Mouse (Mus musculus): Measurements from ENCODE around the gene Lrrc4c. TPM values are rescaled to one million over a fixed set of nuclear protein-coding genes. Genes with fewer than 3 reads are reported as not detected.

Gene Lrrc4c
- total RNA-seq, 1 experiment = 0.09 TPM

DNA sequence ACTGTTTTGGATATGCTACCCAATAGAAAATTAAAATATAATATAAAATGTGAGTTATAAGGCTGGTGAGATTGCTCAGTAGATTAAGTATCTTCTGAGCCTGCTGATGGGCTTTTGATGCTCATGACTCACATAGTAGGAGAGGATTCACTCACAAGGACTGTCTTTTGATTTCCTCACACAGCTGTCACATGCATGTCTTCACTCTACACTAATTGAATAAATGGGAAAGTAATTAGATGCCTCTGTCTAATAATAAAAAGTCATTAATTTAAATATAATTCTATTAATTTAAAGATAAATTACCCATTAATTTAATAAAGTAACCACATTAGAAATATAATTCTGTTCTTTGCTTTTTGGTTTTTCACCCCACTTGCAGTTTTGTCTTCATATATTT, 718.4 kb downstream of the Lrrc4c start:
- H3K4me3 ChIP-seq (ENCODE audit: insufficient read depth in 1 of 2, low read depth in 1 of 2, low read length in 2 of 2, poor library complexity in 1 of 2, severe bottlenecking in 1 of 2) = no peak overlapping the region
- H3K36me3 ChIP-seq (ENCODE audit: control insufficient read depth, insufficient read depth, low read length, poor library complexity, severe bottlenecking) = no peaks in the 10 kb centered on the region
- no peaks in the 10 kb centered on the region for H3K9me3 ChIP-seq (ENCODE audit: control insufficient read depth, insufficient read depth, low read depth, low read length)
- H3K4me1 ChIP-seq (ENCODE audit: control insufficient read depth in 2 of 2, insufficient read depth in 2 of 2, low read length in 2 of 2, poor library complexity in 1 of 2) = no peaks in the 10 kb centered on the region
- TF ChIP-seq CHD2 (IDR thresholded peaks at IDR 0.05; ENCODE audit: low read depth, low read length) (no peak), ZC3H11A (IDR thresholded peaks at IDR 0.05; ENCODE audit: borderline replicate concordance, low read depth, low read length) (no peak), ZNF384 (IDR thresholded peaks at IDR 0.05; ENCODE audit: low read depth, low read length) (no peak), MAFK (IDR thresholded peaks at IDR 0.05; ENCODE audit: insufficient read depth, low read depth, low read length) (no peak), HCFC1 (IDR thresholded peaks at IDR 0.05; ENCODE audit: borderline replicate concordance, insufficient read depth, low read length) (no peak)
- in situ Hi-C loops (cut with MboI; ENCODE audit: low sequenced_read_pairs in 2 of 2, unreplicated experiment in 2 of 2) = no loop called here
- DNase-seq (ENCODE audit: low read depth, low spot score) = no peak
- H3K9ac ChIP-seq (ENCODE audit: insufficient read depth, low read depth, low read length, poor library complexity, severe bottlenecking) = no peak overlapping the region
- no peak overlapping the region for H3K27ac ChIP-seq (ENCODE audit: insufficient read depth, low read depth, low read length, poor library complexity, severe bottlenecking)

DNA sequence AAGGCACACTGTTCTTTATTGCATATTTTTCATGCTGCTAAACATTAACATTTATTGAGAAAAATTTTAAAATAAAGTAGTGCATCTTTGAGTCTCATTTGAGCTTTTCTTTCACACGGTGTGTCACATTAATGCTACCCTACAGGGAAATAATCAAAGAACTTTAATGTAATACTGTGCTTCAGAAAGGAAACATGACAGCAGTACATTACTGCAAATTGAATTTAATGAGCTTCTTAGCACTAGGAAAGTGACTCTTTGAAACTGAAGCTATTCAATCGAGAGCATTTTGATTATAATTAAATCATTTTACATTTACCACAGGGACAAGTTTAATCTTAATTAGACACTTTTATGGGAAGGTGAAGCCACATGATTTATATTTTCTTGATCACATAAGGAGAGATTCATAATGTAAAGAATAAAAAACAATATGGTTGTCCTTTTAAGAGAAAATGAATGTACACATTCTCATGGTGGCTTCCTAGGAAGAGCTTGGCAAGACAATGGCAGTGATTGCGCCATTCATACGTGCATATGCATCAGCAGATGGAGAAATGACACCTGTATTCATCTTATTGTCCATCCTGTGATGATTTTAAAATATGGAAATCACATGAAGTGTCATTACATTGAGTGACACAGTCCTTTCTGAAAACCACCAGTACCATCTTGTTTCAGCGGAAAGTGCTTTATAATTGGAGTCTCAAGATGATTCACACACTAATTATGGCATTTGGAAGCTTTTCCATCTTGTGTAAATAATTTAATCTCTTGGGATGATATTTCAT, 719.2 kb downstream of the Lrrc4c start:
- Histone ChIP-seq H3K36me3 (ENCODE audit: control insufficient read depth, insufficient read depth, low read length, poor library complexity, severe bottlenecking) (no peaks in the 10 kb centered on the region), H3K4me1 (ENCODE audit: control insufficient read depth in 2 of 2, insufficient read depth in 2 of 2, low read length in 2 of 2, poor library complexity in 1 of 2) (no peaks in the 10 kb centered on the region), H3K4me3 (ENCODE audit: insufficient read depth in 1 of 2, low read depth in 1 of 2, low read length in 2 of 2, poor library complexity in 1 of 2, severe bottlenecking in 1 of 2) (no peak overlapping the region), H3K9me3 (ENCODE audit: control insufficient read depth, insufficient read depth, low read depth, low read length) (no peaks in the 10 kb centered on the region), H3K9ac (ENCODE audit: insufficient read depth, low read depth, low read length, poor library complexity, severe bottlenecking) (no peak overlapping the region), H3K27ac (ENCODE audit: insufficient read depth, low read depth, low read length, poor library complexity, severe bottlenecking) (no peak overlapping the region)
- TF ChIP-seq ZNF384 (IDR thresholded peaks at IDR 0.05; ENCODE audit: low read depth, low read length) = no peak
- no peak for TF ChIP-seq MAFK (IDR thresholded peaks at IDR 0.05; ENCODE audit: insufficient read depth, low read depth, low read length)
- TF ChIP-seq HCFC1 (IDR thresholded peaks at IDR 0.05; ENCODE audit: borderline replicate concordance, insufficient read depth, low read length) = no peak
- TF ChIP-seq CHD2 (IDR thresholded peaks at IDR 0.05; ENCODE audit: low read depth, low read length) = no peak
- TF ChIP-seq ZC3H11A (IDR thresholded peaks at IDR 0.05; ENCODE audit: borderline replicate concordance, low read depth, low read length) = no peak
- in situ Hi-C loops (cut with MboI; ENCODE audit: low sequenced_read_pairs in 2 of 2, unreplicated experiment in 2 of 2) = no loop called here
- no peak for DNase-seq (ENCODE audit: low read depth, low spot score)

DNA sequence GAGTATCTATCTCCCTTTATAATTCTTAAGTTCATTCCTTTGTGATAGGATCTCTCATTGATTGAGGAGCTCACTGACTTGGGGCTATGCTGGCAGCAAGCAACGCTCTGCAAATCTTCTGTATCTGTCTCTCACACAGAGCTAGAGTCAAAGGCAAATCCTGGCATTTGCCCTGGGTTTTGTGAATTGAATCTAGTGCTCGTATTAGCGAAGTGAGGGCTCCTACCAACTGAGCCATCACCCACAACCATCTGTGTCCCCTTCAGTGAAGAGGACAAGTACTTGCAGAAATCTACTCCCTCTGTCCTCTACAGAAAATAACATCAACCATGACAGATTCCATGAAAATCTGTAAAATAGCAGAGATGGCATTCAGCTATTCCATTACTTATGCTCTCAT, 726.0 kb downstream of the Lrrc4c start:
- Histone ChIP-seq H3K9ac (ENCODE audit: insufficient read depth, low read depth, low read length, poor library complexity, severe bottlenecking) (no peak overlapping the region), H3K9me3 (ENCODE audit: control insufficient read depth, insufficient read depth, low read depth, low read length) (no peaks in the 10 kb centered on the region), H3K36me3 (ENCODE audit: control insufficient read depth, insufficient read depth, low read length, poor library complexity, severe bottlenecking) (no peaks in the 10 kb centered on the region), H3K4me3 (ENCODE audit: insufficient read depth in 1 of 2, low read depth in 1 of 2, low read length in 2 of 2, poor library complexity in 1 of 2, severe bottlenecking in 1 of 2) (no peak overlapping the region), H3K27ac (ENCODE audit: insufficient read depth, low read depth, low read length, poor library complexity, severe bottlenecking) (no peak overlapping the region), H3K4me1 (ENCODE audit: control insufficient read depth in 2 of 2, insufficient read depth in 2 of 2, low read length in 2 of 2, poor library complexity in 1 of 2) (no peaks in the 10 kb centered on the region)
- TF ChIP-seq HCFC1 (IDR thresholded peaks at IDR 0.05; ENCODE audit: borderline replicate concordance, insufficient read depth, low read length) = no peak
- no peak for TF ChIP-seq ZC3H11A (IDR thresholded peaks at IDR 0.05; ENCODE audit: borderline replicate concordance, low read depth, low read length)
- TF ChIP-seq CHD2 (IDR thresholded peaks at IDR 0.05; ENCODE audit: low read depth, low read length) = no peak
- no peak for TF ChIP-seq ZNF384 (IDR thresholded peaks at IDR 0.05; ENCODE audit: low read depth, low read length)
- no peak for TF ChIP-seq MAFK (IDR thresholded peaks at IDR 0.05; ENCODE audit: insufficient read depth, low read depth, low read length)
- in situ Hi-C loops (cut with MboI; ENCODE audit: low sequenced_read_pairs in 2 of 2, unreplicated experiment in 2 of 2) = no loop called here
- DNase-seq (ENCODE audit: low read depth, low spot score) = no peak

DNA sequence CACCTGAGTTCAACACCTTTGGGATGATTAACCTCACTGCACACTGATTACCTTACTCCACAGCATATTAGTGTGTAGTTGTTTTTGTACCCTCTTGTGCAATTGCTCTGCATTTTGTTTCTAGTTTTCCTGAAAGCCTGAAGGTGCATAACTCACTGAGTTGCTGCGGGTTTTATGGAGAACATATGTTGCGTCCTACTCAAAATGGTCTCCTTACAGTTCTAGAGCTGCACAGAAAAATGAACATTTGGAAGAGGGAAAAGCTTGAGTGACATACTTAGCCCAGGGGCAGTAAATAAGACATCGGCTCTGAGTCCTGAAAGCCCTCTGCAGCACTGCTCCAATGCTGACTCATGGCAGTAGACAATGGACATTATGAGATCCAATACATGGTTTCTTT, 727.7 kb downstream of the Lrrc4c start:
- DNase-seq (ENCODE audit: low read depth, low spot score) = no peak
- Histone ChIP-seq H3K27ac (ENCODE audit: insufficient read depth, low read depth, low read length, poor library complexity, severe bottlenecking) (no peak overlapping the region), H3K4me1 (ENCODE audit: control insufficient read depth in 2 of 2, insufficient read depth in 2 of 2, low read length in 2 of 2, poor library complexity in 1 of 2) (no peaks in the 10 kb centered on the region), H3K9me3 (ENCODE audit: control insufficient read depth, insufficient read depth, low read depth, low read length) (no peaks in the 10 kb centered on the region), H3K9ac (ENCODE audit: insufficient read depth, low read depth, low read length, poor library complexity, severe bottlenecking) (no peak overlapping the region), H3K36me3 (ENCODE audit: control insufficient read depth, insufficient read depth, low read length, poor library complexity, severe bottlenecking) (no peaks in the 10 kb centered on the region), H3K4me3 (ENCODE audit: insufficient read depth in 1 of 2, low read depth in 1 of 2, low read length in 2 of 2, poor library complexity in 1 of 2, severe bottlenecking in 1 of 2) (no peak overlapping the region)
- no peak for TF ChIP-seq ZNF384 (IDR thresholded peaks at IDR 0.05; ENCODE audit: low read depth, low read length)
- TF ChIP-seq MAFK (IDR thresholded peaks at IDR 0.05; ENCODE audit: insufficient read depth, low read depth, low read length) = no peak
- no peak for TF ChIP-seq HCFC1 (IDR thresholded peaks at IDR 0.05; ENCODE audit: borderline replicate concordance, insufficient read depth, low read length)
- TF ChIP-seq ZC3H11A (IDR thresholded peaks at IDR 0.05; ENCODE audit: borderline replicate concordance, low read depth, low read length) = no peak
- no peak for TF ChIP-seq CHD2 (IDR thresholded peaks at IDR 0.05; ENCODE audit: low read depth, low read length)
- in situ Hi-C loops (cut with MboI; ENCODE audit: low sequenced_read_pairs in 2 of 2, unreplicated experiment in 2 of 2) = no loop called here

Data from ES-E14 (cell line).